8 mouse cellular contexts compared by ENCODE assay signal in genomic region chr14:18226181-18226580, GRCm38 (mm10). TPM values are rescaled to one million over a fixed set of nuclear protein-coding genes. Genes with fewer than 3 reads are reported as not detected.
DNase-seq lines count a peak whose midpoint lies in the region; ATAC-seq and TF ChIP-seq lines count a peak whose summit lies in the region.
"Not testable (repeated sequence)": the region's sequence is repeated elsewhere in the genome, so short reads cannot be mapped to it uniquely, and the experiment has no call there.

No protein-coding gene starts in this region.

- not testable (repeated sequence) for H3K4me3 ChIP-seq in forebrain, embryonic 15.5 days; heart, embryonic 15.5 days; hindbrain, embryonic 15.5 days; kidney, adult 2 months (ENCODE audit: insufficient read depth, low read depth, low read length); lung, embryonic 14.5 days (ENCODE audit: low read depth, low read length); neural tube, embryonic 13.5 days

- H3K4me2 ChIP-seq in forebrain, embryonic 15.5 days (replicated peaks), result peak overlapping the region; percentile 6; the same call in 1 of the 2 replicates
- peak overlapping the region; percentile 35; the same call in 1 of the 2 replicates for H3K4me2 ChIP-seq in heart, embryonic 15.5 days
- H3K4me2 ChIP-seq in hindbrain, embryonic 15.5 days, result peak overlapping the region; percentile 38; the same call in 1 of the 2 replicates
- H3K4me2 ChIP-seq in lung, embryonic 14.5 days, result not testable (repeated sequence)
- peak overlapping the region; percentile 25; the same call in 1 of the 2 replicates for H3K4me2 ChIP-seq in neural tube, embryonic 13.5 days

- TF ChIP-seq POLR2A in brain, embryonic 14.5 days (IDR thresholded peaks at IDR 0.05; ENCODE audit: borderline replicate concordance, extremely low read depth, insufficient read depth, insufficient read length, poor library complexity, severe bottlenecking); kidney, adult 2 months (IDR thresholded peaks at IDR 0.05; ENCODE audit: low read depth, low read length): not testable (repeated sequence)

- H3K9ac ChIP-seq in forebrain, embryonic 15.5 days (replicated peaks); heart, embryonic 15.5 days; hindbrain, embryonic 15.5 days; lung, embryonic 14.5 days; neural tube, embryonic 13.5 days: not testable (repeated sequence)

- H3K36me3 ChIP-seq in forebrain, embryonic 15.5 days; heart, embryonic 15.5 days; hindbrain, embryonic 15.5 days; kidney, adult 2 months (ENCODE audit: control insufficient read depth, insufficient read depth, low read length); lung, embryonic 14.5 days (ENCODE audit: insufficient read depth); neural tube, embryonic 13.5 days: not testable (repeated sequence)

- not testable (repeated sequence) for H3K27me3 ChIP-seq in forebrain, embryonic 15.5 days; heart, embryonic 15.5 days; hindbrain, embryonic 15.5 days; kidney, adult 2 months (replicated peaks; ENCODE audit: control insufficient read depth, insufficient read depth, low read length); lung, embryonic 14.5 days (ENCODE audit: insufficient read depth, low read length); neural tube, embryonic 13.5 days

- TF ChIP-seq CTCF in brain, embryonic 14.5 days (IDR thresholded peaks at IDR 0.05; ENCODE audit: borderline replicate concordance, extremely low read depth, insufficient read depth, insufficient read length); kidney, adult 2 months (conservative IDR thresholded peaks at IDR 0.05; ENCODE audit: insufficient read depth, insufficient read length, low read depth, low read length); lung, embryonic 14.5 days (IDR thresholded peaks at IDR 0.05; ENCODE audit: low read depth): not testable (repeated sequence)

- 38% methylated on average over 11 of the region's 11 CpGs for WGBS in forebrain, embryonic 15.5 days
- 58% methylated on average over 11 of the region's 11 CpGs for WGBS in heart, embryonic 15.5 days
- 53% methylated on average over 11 of the region's 11 CpGs for WGBS in hindbrain, embryonic 15.5 days
- 47% methylated on average over 11 of the region's 11 CpGs for WGBS in kidney, adult 2 months
- 74% methylated on average over 11 of the region's 11 CpGs for WGBS in lung, embryonic 14.5 days
- 51% methylated on average over 11 of the region's 11 CpGs for WGBS in neural tube, embryonic 13.5 days

- peak; percentile 48 for DNase-seq in brain, embryonic 14.5 days (ENCODE audit: low read depth)
- peak; percentile 66 for DNase-seq in cerebellum, adult 9-11 months
- peak; percentile 73 for DNase-seq in kidney, adult 2 months
- DNase-seq in lung, embryonic 14.5 days, result peak; percentile 11

- not testable (repeated sequence) for H3K4me1 ChIP-seq in forebrain, embryonic 15.5 days; heart, embryonic 15.5 days (replicated peaks); hindbrain, embryonic 15.5 days (replicated peaks); kidney, adult 2 months (ENCODE audit: control insufficient read depth, insufficient read depth, low read length); lung, embryonic 14.5 days (ENCODE audit: insufficient read depth); neural tube, embryonic 13.5 days (replicated peaks)

- H3K27ac ChIP-seq in forebrain, embryonic 15.5 days (replicated peaks); heart, embryonic 15.5 days; hindbrain, embryonic 15.5 days (replicated peaks); lung, embryonic 14.5 days (ENCODE audit: low read depth); neural tube, embryonic 13.5 days (replicated peaks): not testable (repeated sequence)
- 0 out of 2 replicates have a peak overlapping the region, but pooled peaks have one; percentile 11 for H3K27ac ChIP-seq in kidney, adult 2 months (ENCODE audit: insufficient read depth, low read depth, low read length)

- ATAC-seq in forebrain, embryonic 15.5 days (replicated peaks); heart, embryonic 15.5 days (replicated peaks; ENCODE audit: insufficient number of reproducible peaks, insufficient read depth, low FRiP score, low read depth); hindbrain, embryonic 15.5 days (ENCODE audit: low FRiP score, low read depth); lung, embryonic 14.5 days (ENCODE audit: insufficient read depth); neural tube, embryonic 13.5 days (ENCODE audit: low read depth): not testable (repeated sequence)

- not testable (repeated sequence) for H3K9me3 ChIP-seq in forebrain, embryonic 15.5 days; heart, embryonic 15.5 days (replicated peaks); hindbrain, embryonic 15.5 days; lung, embryonic 14.5 days (ENCODE audit: low read depth, low read length); neural tube, embryonic 13.5 days

RNA-seq across cellular contexts. Expression of gene Nr1d2, which starts 12.7 kb away (rescaled TPM):
- 3.3 and 5.0 TPM in 2 replicates for polyA plus RNA-seq in brain, embryonic 14.5 days (2012; rRNA removed)
- polyA plus RNA-seq in forebrain, embryonic 15.5 days (2015; fragmentation: Nextera tagmentation; extraction: Ambion mirVana), result 7.3 and 8.2 TPM in 2 replicates
- polyA plus RNA-seq in heart, embryonic 15.5 days (2015; fragmentation: Nextera tagmentation; extraction: Ambion mirVana), result 11.3 and 11.5 TPM in 2 replicates
- 5.5 and 6.0 TPM in 2 replicates for polyA plus RNA-seq in hindbrain, embryonic 15.5 days (2015; fragmentation: Nextera tagmentation; extraction: Ambion mirVana)
- 17.0 and 26.7 TPM in 2 replicates for polyA plus RNA-seq in kidney, adult 2 months (2012; rRNA removed)
- 9.1 TPM in 2 replicates for polyA plus RNA-seq in lung, embryonic 14.5 days (2014; fragmentation: Nextera tagmentation; extraction: Ambion mirVana)
- polyA plus RNA-seq in neural tube, embryonic 13.5 days (2015; fragmentation: Nextera tagmentation; extraction: Ambion mirVana), result 3.9 and 4.5 TPM in 2 replicates

RNA-seq across cellular contexts. Expression of gene Nkiras1, which starts 44.8 kb away (rescaled TPM):
- polyA plus RNA-seq in brain, embryonic 14.5 days (2012; rRNA removed), result 26.1 and 28.8 TPM in 2 replicates
- polyA plus RNA-seq in forebrain, embryonic 15.5 days (2015; fragmentation: Nextera tagmentation; extraction: Ambion mirVana), result 29.5 and 33.3 TPM in 2 replicates
- 21.3 and 22.0 TPM in 2 replicates for polyA plus RNA-seq in heart, embryonic 15.5 days (2015; fragmentation: Nextera tagmentation; extraction: Ambion mirVana)
- polyA plus RNA-seq in hindbrain, embryonic 15.5 days (2015; fragmentation: Nextera tagmentation; extraction: Ambion mirVana), result 54.3 and 54.9 TPM in 2 replicates
- 9.4 and 13.1 TPM in 2 replicates for polyA plus RNA-seq in kidney, adult 2 months (2012; rRNA removed)
- polyA plus RNA-seq in lung, embryonic 14.5 days (2014; fragmentation: Nextera tagmentation; extraction: Ambion mirVana), result 10.2 and 12.8 TPM in 2 replicates
- 47.9 and 53.3 TPM in 2 replicates for polyA plus RNA-seq in neural tube, embryonic 13.5 days (2015; fragmentation: Nextera tagmentation; extraction: Ambion mirVana)

RNA-seq across cellular contexts. Expression of gene Rpl15, which starts 45.0 kb away (rescaled TPM):
- 787 and 1,082 TPM in 2 replicates for polyA plus RNA-seq in brain, embryonic 14.5 days (2012; rRNA removed)
- polyA plus RNA-seq in forebrain, embryonic 15.5 days (2015; fragmentation: Nextera tagmentation; extraction: Ambion mirVana), result 315 and 322 TPM in 2 replicates
- 211 and 248 TPM in 2 replicates for polyA plus RNA-seq in heart, embryonic 15.5 days (2015; fragmentation: Nextera tagmentation; extraction: Ambion mirVana)
- polyA plus RNA-seq in hindbrain, embryonic 15.5 days (2015; fragmentation: Nextera tagmentation; extraction: Ambion mirVana), result 257 and 269 TPM in 2 replicates
- polyA plus RNA-seq in kidney, adult 2 months (2012; rRNA removed), result 257 and 357 TPM in 2 replicates
- polyA plus RNA-seq in lung, embryonic 14.5 days (2014; fragmentation: Nextera tagmentation; extraction: Ambion mirVana), result 533 and 550 TPM in 2 replicates
- polyA plus RNA-seq in neural tube, embryonic 13.5 days (2015; fragmentation: Nextera tagmentation; extraction: Ambion mirVana), result 273 and 319 TPM in 2 replicates

Comparison
In these comparisons a context has a peak if more than half of its experiments do, and no peak if none do; other contexts are left out.
1. DNase-seq: peak in every context shown above with its lines; median percentile 73 in kidney, adult 2 months; 66 in cerebellum, adult 9-11 months; 48 in brain, embryonic 14.5 days; 11 in lung, embryonic 14.5 days.